7 mouse cellular contexts compared by ENCODE assay signal in genomic region chr16:72510716-72511199, GRCm38 (mm10).
DNase-seq lines count a peak whose midpoint lies in the region; ATAC-seq lines count a peak whose summit lies in the region.

No protein-coding gene starts in this region.

- no peaks in the 10 kb centered on the region for H3K36me3 ChIP-seq in hindbrain, embryonic 12.5 days
- H3K36me3 ChIP-seq in midbrain, embryonic 14.5 days (ENCODE audit: control insufficient read depth, insufficient read depth, low read length), result no peaks in the 10 kb centered on the region
- H3K36me3 ChIP-seq in intestine, embryonic 15.5 days, result no peaks in the 10 kb centered on the region

- H3K9me3 ChIP-seq in hindbrain, embryonic 12.5 days (replicated peaks), result no peaks in the 10 kb centered on the region
- no peaks in the 10 kb centered on the region for H3K9me3 ChIP-seq in midbrain, embryonic 14.5 days (ENCODE audit: control insufficient read depth, low read length)
- H3K9me3 ChIP-seq in intestine, embryonic 15.5 days, result no peaks in the 10 kb centered on the region

- WGBS in hindbrain, embryonic 12.5 days, result 11% methylated on average over 6 of the region's 6 CpGs
- 2% methylated on average over 6 of the region's 6 CpGs for WGBS in midbrain, embryonic 14.5 days
- WGBS in intestine, embryonic 15.5 days, result 61% methylated on average over 6 of the region's 6 CpGs

- ATAC-seq in hindbrain, embryonic 12.5 days (ENCODE audit: low FRiP score), result peak; percentile 95
- ATAC-seq in midbrain, embryonic 14.5 days (ENCODE audit: low FRiP score, low TSS enrichment), result peak; percentile 91
- ATAC-seq in intestine, embryonic 15.5 days, result no peak

- DNase-seq in Muller cell, postnatal 12 days (ENCODE audit: inconsistent ontology term), result peak; percentile 87
- peak; percentile 70 for DNase-seq in embryo, embryonic 10 days (ENCODE audit: low spot score)
- DNase-seq in midbrain, embryonic 14.5 days, result peak; percentile 87
- DNase-seq in urinary bladder, adult 2 months (ENCODE audit: low spot score), result no peak
- no peak for DNase-seq in lung, postnatal 14 days

- H3K4me3 ChIP-seq in hindbrain, embryonic 12.5 days, result no peak overlapping the region
- peak overlapping the region; percentile 15 for H3K4me3 ChIP-seq in midbrain, embryonic 14.5 days (replicated peaks; ENCODE audit: low read depth, low read length)
- no peak overlapping the region for H3K4me3 ChIP-seq in intestine, embryonic 15.5 days (replicated peaks)

- H3K9ac ChIP-seq in hindbrain, embryonic 12.5 days, result no peak overlapping the region
- H3K9ac ChIP-seq in midbrain, embryonic 14.5 days (replicated peaks; ENCODE audit: low read length), result peak overlapping the region; percentile 29; the same call in 1 of the 2 replicates
- H3K9ac ChIP-seq in intestine, embryonic 15.5 days, result no peak overlapping the region

- H3K4me2 ChIP-seq in hindbrain, embryonic 12.5 days (replicated peaks), result peak overlapping the region; percentile 32
- H3K4me2 ChIP-seq in midbrain, embryonic 14.5 days (ENCODE audit: low read length), result peak overlapping the region; percentile 46
- H3K4me2 ChIP-seq in intestine, embryonic 15.5 days (replicated peaks), result no peak overlapping the region

- no peaks in the 10 kb centered on the region for H3K27me3 ChIP-seq in hindbrain, embryonic 12.5 days
- no peaks in the 10 kb centered on the region for H3K27me3 ChIP-seq in midbrain, embryonic 14.5 days (ENCODE audit: control insufficient read depth, insufficient read depth, low read length)
- H3K27me3 ChIP-seq in intestine, embryonic 15.5 days (replicated peaks), result no peaks in the 10 kb centered on the region

- peaks cover 2% of the 10 kb centered on the region; the same call in 1 of the 2 replicates for H3K4me1 ChIP-seq in hindbrain, embryonic 12.5 days
- peaks cover 8% of the 10 kb centered on the region for H3K4me1 ChIP-seq in midbrain, embryonic 14.5 days (ENCODE audit: control insufficient read depth, insufficient read depth, low read length)
- H3K4me1 ChIP-seq in intestine, embryonic 15.5 days (replicated peaks), result no peaks in the 10 kb centered on the region

- peak overlapping the region; percentile 42 for H3K27ac ChIP-seq in hindbrain, embryonic 12.5 days
- peak overlapping the region; percentile 84 for H3K27ac ChIP-seq in midbrain, embryonic 14.5 days (replicated peaks; ENCODE audit: low read depth, low read length)
- no peak overlapping the region for H3K27ac ChIP-seq in intestine, embryonic 15.5 days

Comparison
In these comparisons a context has a peak if more than half of its experiments do, and no peak if none do; other contexts are left out.
1. DNase-seq: peak in Muller cell, postnatal 12 days (single experiment), embryo, embryonic 10 days (single experiment) and midbrain, embryonic 14.5 days (single experiment); none in urinary bladder, adult 2 months (single experiment) and lung, postnatal 14 days (single experiment).